Mouse (Mus musculus): ENCODE measurements around the gene Rora. TPM values are rescaled to one million over a fixed set of nuclear protein-coding genes. Genes with fewer than 3 reads are reported as not detected.

Rora gene
- polyA plus RNA-seq, 1 experiment from 2014 or later, result 12.3 TPM

DNA sequence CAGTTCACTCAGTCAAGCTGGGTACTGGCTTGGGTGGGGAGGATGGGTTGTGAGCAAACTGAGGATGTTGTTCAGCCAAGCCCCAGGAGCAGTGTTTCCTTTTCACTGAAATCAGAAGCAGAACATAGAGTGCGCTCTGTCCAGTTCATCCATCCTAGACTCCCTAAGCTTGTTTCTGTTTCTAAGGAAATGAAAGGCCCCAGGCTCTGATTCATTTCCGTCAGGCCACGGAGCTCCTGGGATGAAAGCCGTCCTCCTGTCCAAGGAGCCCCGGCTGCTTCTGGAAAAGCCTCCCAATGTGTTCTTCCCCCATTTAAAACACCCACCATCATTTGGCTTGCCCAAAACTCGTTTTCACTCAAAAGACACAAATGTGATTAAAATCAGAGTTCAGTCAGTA lies 589.0 kb downstream of the Rora start:
- DNase-seq (ENCODE audit: low spot score) (no peak), ATAC-seq (ENCODE audit: low read depth) (no peak)
- no peak overlapping the region for H3K4me2 ChIP-seq (ENCODE audit: low read depth, low read length)
- H3K4me3 ChIP-seq (ENCODE audit: low read depth, low read length), result no peak overlapping the region
- H3K4me1 ChIP-seq (ENCODE audit: control insufficient read depth, insufficient read depth, low read length), result peaks cover 11% of the 10 kb centered on the region
- H3K27ac ChIP-seq (replicated peaks; ENCODE audit: low read depth, low read length), result no peak overlapping the region
- no peak overlapping the region for H3K9ac ChIP-seq (ENCODE audit: low read depth, low read length)
- no peaks in the 10 kb centered on the region for H3K36me3 ChIP-seq (ENCODE audit: control insufficient read depth, insufficient read depth, low read length)
- WGBS, result 35% methylated on average over 6 of the region's 6 CpGs
- no peaks in the 10 kb centered on the region for H3K9me3 ChIP-seq (ENCODE audit: control insufficient read depth, low read length)
- H3K27me3 ChIP-seq (replicated peaks; ENCODE audit: control insufficient read depth, insufficient read depth, low read length), result no peaks in the 10 kb centered on the region

DNA sequence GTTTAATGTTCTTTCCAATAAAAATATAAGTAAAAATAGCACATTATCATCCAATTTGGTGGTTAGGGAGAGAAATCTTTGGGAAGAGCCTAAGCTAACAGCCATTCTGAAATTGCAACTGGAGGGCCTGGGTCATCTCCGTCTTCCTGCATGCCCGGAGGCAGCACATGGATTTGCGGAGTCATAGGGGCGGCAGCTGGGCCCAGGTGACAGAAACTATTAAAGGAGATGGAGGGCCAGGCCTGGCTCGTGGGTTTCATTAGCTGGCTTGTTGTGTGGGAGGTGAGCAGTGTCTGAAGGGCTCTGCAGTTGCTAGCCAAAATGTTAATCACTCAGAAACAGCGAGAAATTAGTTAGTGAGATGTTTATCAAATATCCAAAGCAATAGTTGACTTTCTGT lies 590.0 kb downstream of the Rora start:
- H3K9ac ChIP-seq (ENCODE audit: low read depth, low read length), result no peak overlapping the region
- no peak overlapping the region for H3K4me2 ChIP-seq (ENCODE audit: low read depth, low read length)
- 20% methylated on average over 6 of the region's 6 CpGs for WGBS
- no peak overlapping the region for H3K4me3 ChIP-seq (ENCODE audit: low read depth, low read length)
- H3K4me1 ChIP-seq (ENCODE audit: control insufficient read depth, insufficient read depth, low read length), result peaks cover 11% of the 10 kb centered on the region
- H3K27ac ChIP-seq (replicated peaks; ENCODE audit: low read depth, low read length), result no peak overlapping the region
- H3K27me3 ChIP-seq (replicated peaks; ENCODE audit: control insufficient read depth, insufficient read depth, low read length), result no peaks in the 10 kb centered on the region
- no peaks in the 10 kb centered on the region for H3K9me3 ChIP-seq (ENCODE audit: control insufficient read depth, low read length)
- DNase-seq (ENCODE audit: low spot score), result no peak
- no peak for ATAC-seq (ENCODE audit: low read depth)
- H3K36me3 ChIP-seq (ENCODE audit: control insufficient read depth, insufficient read depth, low read length), result no peaks in the 10 kb centered on the region

DNA sequence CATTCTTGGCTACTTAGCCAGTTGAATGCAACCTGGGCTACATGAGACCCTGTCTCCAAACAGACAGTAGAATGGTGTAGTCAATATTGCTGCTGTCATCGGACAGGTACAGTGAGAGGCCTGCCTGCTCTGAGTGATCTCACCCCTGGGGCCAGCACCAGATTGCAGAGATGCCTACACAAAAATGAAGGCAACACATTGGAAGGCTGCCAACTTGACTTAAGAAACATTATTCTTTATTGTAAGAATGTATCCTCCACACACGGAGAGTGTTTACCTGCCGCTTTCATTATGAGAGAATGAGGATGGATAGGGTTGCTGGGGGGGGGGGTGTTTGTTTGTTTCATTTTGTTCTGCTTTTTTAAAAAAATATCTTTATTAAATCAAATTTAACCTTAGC lies 592.6 kb downstream of the Rora start:
- Histone ChIP-seq H3K4me1 (ENCODE audit: control insufficient read depth, insufficient read depth, low read length) (peaks cover 11% of the 10 kb centered on the region), H3K9ac (ENCODE audit: low read depth, low read length) (no peak overlapping the region), H3K4me2 (ENCODE audit: low read depth, low read length) (no peak overlapping the region), H3K9me3 (ENCODE audit: control insufficient read depth, low read length) (no peaks in the 10 kb centered on the region), H3K4me3 (ENCODE audit: low read depth, low read length) (no peak overlapping the region), H3K36me3 (ENCODE audit: control insufficient read depth, insufficient read depth, low read length) (no peaks in the 10 kb centered on the region), H3K27ac (replicated peaks; ENCODE audit: low read depth, low read length) (no peak overlapping the region), H3K27me3 (replicated peaks; ENCODE audit: control insufficient read depth, insufficient read depth, low read length) (no peaks in the 10 kb centered on the region)
- 46% methylated on average over 3 of the region's 3 CpGs for WGBS
- peak; percentile 37; the same call in 1 of the 2 replicates for ATAC-seq (ENCODE audit: low read depth)
- DNase-seq (ENCODE audit: low spot score), result peak; percentile 77

DNA sequence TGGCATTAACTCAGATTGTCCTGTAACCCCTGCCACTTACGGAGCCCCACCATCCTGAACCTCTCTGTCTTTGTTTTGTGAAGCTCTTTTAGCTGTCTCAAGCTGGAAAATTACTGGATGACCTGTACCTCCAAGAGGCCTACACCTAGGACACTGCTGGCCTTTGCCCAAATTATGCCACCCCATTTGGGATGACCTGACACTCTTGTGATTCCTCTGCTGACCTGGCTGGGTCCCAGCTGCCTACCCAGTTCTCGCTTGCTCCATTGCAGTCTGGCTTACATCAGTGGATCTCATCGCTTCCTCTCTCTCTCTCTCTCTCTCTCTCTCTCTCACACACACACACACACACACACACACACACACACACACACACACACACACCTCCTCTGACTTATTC lies 596.0 kb downstream of the Rora start:
- Histone ChIP-seq H3K4me2 (ENCODE audit: low read depth, low read length) (no peak overlapping the region), H3K36me3 (ENCODE audit: control insufficient read depth, insufficient read depth, low read length) (no peaks in the 10 kb centered on the region), H3K27me3 (replicated peaks; ENCODE audit: control insufficient read depth, insufficient read depth, low read length) (no peaks in the 10 kb centered on the region), H3K27ac (replicated peaks; ENCODE audit: low read depth, low read length) (no peak overlapping the region), H3K9ac (ENCODE audit: low read depth, low read length) (no peak overlapping the region), H3K4me3 (ENCODE audit: low read depth, low read length) (no peak overlapping the region), H3K4me1 (ENCODE audit: control insufficient read depth, insufficient read depth, low read length) (peaks cover 6% of the 10 kb centered on the region), H3K9me3 (ENCODE audit: control insufficient read depth, low read length) (no peaks in the 10 kb centered on the region)
- ATAC-seq (ENCODE audit: low read depth) (no peak), DNase-seq (ENCODE audit: low spot score) (no peak)
- WGBS, result 95% methylated on average over 3 of the region's 3 CpGs

DNA sequence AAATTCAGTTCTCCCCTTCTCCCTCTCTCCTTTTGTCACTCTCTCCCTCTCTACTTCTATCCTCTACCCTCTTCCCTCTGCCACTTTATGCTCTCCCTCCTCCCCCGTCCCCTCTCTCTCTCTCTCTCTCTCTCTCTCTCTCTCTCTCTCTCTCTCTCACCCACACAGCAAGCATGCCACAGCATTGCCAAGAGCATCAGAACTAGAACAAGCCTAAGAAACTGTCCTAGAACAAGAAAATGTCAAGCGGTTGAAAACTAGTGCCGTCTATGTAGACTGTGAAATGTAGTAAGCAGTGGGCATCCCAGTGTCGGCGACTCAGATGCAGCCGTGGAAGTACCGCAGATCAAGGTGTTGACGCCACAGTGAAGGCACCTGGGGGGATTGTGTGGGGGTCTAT lies 596.7 kb downstream of the Rora start:
- H3K27me3 ChIP-seq (replicated peaks; ENCODE audit: control insufficient read depth, insufficient read depth, low read length), result no peaks in the 10 kb centered on the region
- H3K4me3 ChIP-seq (ENCODE audit: low read depth, low read length), result no peak overlapping the region
- WGBS, result 91% methylated on average over 8 of the region's 8 CpGs
- no peak for DNase-seq (ENCODE audit: low spot score)
- peaks cover 6% of the 10 kb centered on the region for H3K4me1 ChIP-seq (ENCODE audit: control insufficient read depth, insufficient read depth, low read length)
- no peak overlapping the region for H3K4me2 ChIP-seq (ENCODE audit: low read depth, low read length)
- no peak overlapping the region for H3K9ac ChIP-seq (ENCODE audit: low read depth, low read length)
- no peaks in the 10 kb centered on the region for H3K9me3 ChIP-seq (ENCODE audit: control insufficient read depth, low read length)
- no peaks in the 10 kb centered on the region for H3K36me3 ChIP-seq (ENCODE audit: control insufficient read depth, insufficient read depth, low read length)
- H3K27ac ChIP-seq (replicated peaks; ENCODE audit: low read depth, low read length), result no peak overlapping the region
- ATAC-seq (ENCODE audit: low read depth), result no peak

DNA sequence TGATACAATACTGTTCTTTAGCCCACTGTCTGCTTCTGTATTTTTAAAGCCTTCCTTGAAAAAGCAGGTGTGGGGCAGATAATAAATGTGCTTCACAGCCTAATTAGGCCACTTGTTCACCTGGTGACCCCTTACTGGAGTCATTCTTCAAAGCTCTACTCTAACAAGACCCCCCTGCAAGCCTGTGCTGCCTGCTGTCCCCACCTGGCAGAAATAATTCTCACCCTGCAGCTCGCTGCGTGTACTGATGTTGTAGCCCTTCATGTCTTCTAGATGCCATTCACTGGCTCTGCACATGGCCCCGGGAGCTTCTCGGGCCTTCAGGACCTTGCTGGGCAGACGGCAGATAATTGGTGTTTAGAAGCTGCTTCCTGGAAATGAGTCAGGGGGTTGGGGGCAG lies 604.9 kb downstream of the Rora start:
- H3K4me3 ChIP-seq (ENCODE audit: low read depth, low read length), result no peak overlapping the region
- no peak overlapping the region for H3K4me2 ChIP-seq (ENCODE audit: low read depth, low read length)
- H3K27ac ChIP-seq (replicated peaks; ENCODE audit: low read depth, low read length), result no peak overlapping the region
- 50% methylated on average over 5 of the region's 5 CpGs for WGBS
- peaks cover 12% of the 10 kb centered on the region; the same call in 1 of the 2 replicates for H3K4me1 ChIP-seq (ENCODE audit: control insufficient read depth, insufficient read depth, low read length)
- DNase-seq (ENCODE audit: low spot score) (no peak), ATAC-seq (ENCODE audit: low read depth) (no peak)
- no peaks in the 10 kb centered on the region for H3K27me3 ChIP-seq (replicated peaks; ENCODE audit: control insufficient read depth, insufficient read depth, low read length)
- H3K9ac ChIP-seq (ENCODE audit: low read depth, low read length), result no peak overlapping the region
- H3K9me3 ChIP-seq (ENCODE audit: control insufficient read depth, low read length), result no peaks in the 10 kb centered on the region
- H3K36me3 ChIP-seq (ENCODE audit: control insufficient read depth, insufficient read depth, low read length), result no peaks in the 10 kb centered on the region

DNA sequence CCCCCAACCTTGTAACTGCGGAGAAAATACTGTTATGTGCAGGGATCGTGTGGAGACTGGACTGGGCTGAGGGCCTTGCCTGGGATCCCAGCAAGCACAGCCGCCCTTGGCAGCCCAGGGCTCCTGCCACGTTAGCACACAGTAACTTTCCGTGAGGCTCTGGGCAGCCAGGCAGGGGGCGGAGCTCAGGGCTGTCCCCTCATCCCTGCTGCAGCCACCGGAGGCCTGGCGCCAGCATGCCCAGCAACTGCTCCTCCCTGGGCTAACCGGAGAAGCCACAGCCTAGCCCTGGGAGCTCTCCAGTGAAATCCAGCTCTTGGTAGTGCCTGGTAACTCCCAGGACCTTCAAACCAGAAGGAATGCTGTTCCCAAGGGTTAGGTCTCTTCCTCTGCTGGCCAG lies 605.8 kb downstream of the Rora start:
- Histone ChIP-seq H3K4me1 (ENCODE audit: control insufficient read depth, insufficient read depth, low read length) (peaks cover 12% of the 10 kb centered on the region; the same call in 1 of the 2 replicates), H3K9me3 (ENCODE audit: control insufficient read depth, low read length) (no peaks in the 10 kb centered on the region), H3K9ac (ENCODE audit: low read depth, low read length) (no peak overlapping the region), H3K27me3 (replicated peaks; ENCODE audit: control insufficient read depth, insufficient read depth, low read length) (no peaks in the 10 kb centered on the region), H3K36me3 (ENCODE audit: control insufficient read depth, insufficient read depth, low read length) (no peaks in the 10 kb centered on the region), H3K27ac (replicated peaks; ENCODE audit: low read depth, low read length) (0 out of 2 replicates have a peak overlapping the region, but pooled peaks have one; percentile 33), H3K4me2 (ENCODE audit: low read depth, low read length) (peak overlapping the region; percentile 10; the same call in 1 of the 2 replicates), H3K4me3 (ENCODE audit: low read depth, low read length) (no peak overlapping the region)
- peak; percentile 70 for DNase-seq (ENCODE audit: low spot score)
- ATAC-seq (ENCODE audit: low read depth), result peak; percentile 84
- WGBS, result 6% methylated on average over 5 of the region's 9 CpGs

DNA sequence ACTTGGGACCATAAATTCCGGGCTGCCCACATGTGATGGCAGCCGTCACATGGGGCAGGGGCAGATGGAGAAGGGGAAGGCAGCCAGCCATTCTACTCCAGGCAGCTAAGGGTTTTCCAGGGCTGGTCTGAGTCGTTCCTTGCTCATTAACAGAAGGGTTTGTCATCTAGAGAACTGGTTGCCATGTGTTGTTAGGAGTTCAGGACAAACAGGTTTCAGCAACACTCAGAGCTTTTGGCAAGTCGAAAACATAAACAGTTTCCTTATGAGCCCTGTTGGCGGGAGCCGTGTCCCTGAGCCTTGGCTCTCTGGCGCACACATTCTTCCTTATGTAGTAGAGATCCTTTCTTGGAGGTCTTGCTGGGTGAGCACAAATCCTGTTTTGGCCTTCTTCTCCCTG lies 611.6 kb downstream of the Rora start:
- peak; percentile 34 for DNase-seq (ENCODE audit: low spot score)
- Histone ChIP-seq H3K27ac (replicated peaks; ENCODE audit: low read depth, low read length) (no peak overlapping the region), H3K4me2 (ENCODE audit: low read depth, low read length) (no peak overlapping the region), H3K9me3 (ENCODE audit: control insufficient read depth, low read length) (no peaks in the 10 kb centered on the region), H3K4me1 (ENCODE audit: control insufficient read depth, insufficient read depth, low read length) (no peaks in the 10 kb centered on the region), H3K27me3 (replicated peaks; ENCODE audit: control insufficient read depth, insufficient read depth, low read length) (no peaks in the 10 kb centered on the region), H3K36me3 (ENCODE audit: control insufficient read depth, insufficient read depth, low read length) (no peaks in the 10 kb centered on the region), H3K9ac (ENCODE audit: low read depth, low read length) (no peak overlapping the region), H3K4me3 (ENCODE audit: low read depth, low read length) (no peak overlapping the region)
- no peak for ATAC-seq (ENCODE audit: low read depth)
- WGBS, result 62% methylated on average over 7 of the region's 7 CpGs

DNA sequence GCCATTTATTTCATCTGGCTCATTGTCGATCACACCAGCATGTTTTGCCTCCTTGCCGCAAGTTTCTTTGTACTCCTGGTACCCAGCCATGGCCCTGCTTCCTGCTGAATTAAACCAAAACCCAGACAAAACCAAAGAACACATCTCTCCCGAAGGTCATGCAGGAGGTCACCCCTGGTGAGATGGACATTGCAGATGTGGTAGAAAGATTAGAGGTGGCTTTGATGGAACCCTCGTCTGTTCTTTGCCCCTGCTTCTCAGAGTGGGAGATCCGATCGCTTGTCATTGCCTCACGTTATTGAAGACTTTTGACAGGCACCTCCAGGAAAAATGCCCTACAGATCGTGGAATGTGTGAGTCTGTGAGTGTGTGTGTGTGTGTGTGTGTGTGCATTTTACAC lies 616.8 kb downstream of the Rora start:
- ATAC-seq (ENCODE audit: low read depth), result no peak
- H3K9ac ChIP-seq (ENCODE audit: low read depth, low read length), result no peak overlapping the region
- H3K4me3 ChIP-seq (ENCODE audit: low read depth, low read length), result no peak overlapping the region
- H3K4me2 ChIP-seq (ENCODE audit: low read depth, low read length), result no peak overlapping the region
- WGBS, result 64% methylated on average over 8 of the region's 8 CpGs
- H3K9me3 ChIP-seq (ENCODE audit: control insufficient read depth, low read length), result no peaks in the 10 kb centered on the region
- H3K27ac ChIP-seq (replicated peaks; ENCODE audit: low read depth, low read length), result no peak overlapping the region
- H3K27me3 ChIP-seq (replicated peaks; ENCODE audit: control insufficient read depth, insufficient read depth, low read length), result no peaks in the 10 kb centered on the region
- DNase-seq (ENCODE audit: low spot score), result no peak
- no peaks in the 10 kb centered on the region for H3K4me1 ChIP-seq (ENCODE audit: control insufficient read depth, insufficient read depth, low read length)
- no peaks in the 10 kb centered on the region for H3K36me3 ChIP-seq (ENCODE audit: control insufficient read depth, insufficient read depth, low read length)
